Mouse (Mus musculus): ENCODE measurements around the gene Olfr243.
"Not testable (repeated sequence)": the region's sequence is repeated elsewhere in the genome, so short reads cannot be mapped to it uniquely, and the experiment has no call there.

Gene Olfr243

GRCm38 (mm10) chr7:103714371-103714770 lies at the start of gene Olfr243:
Gene Olfr243, plus strand, starts transcription at chr7:103714671.
- no peak for DNase-seq

DNA sequence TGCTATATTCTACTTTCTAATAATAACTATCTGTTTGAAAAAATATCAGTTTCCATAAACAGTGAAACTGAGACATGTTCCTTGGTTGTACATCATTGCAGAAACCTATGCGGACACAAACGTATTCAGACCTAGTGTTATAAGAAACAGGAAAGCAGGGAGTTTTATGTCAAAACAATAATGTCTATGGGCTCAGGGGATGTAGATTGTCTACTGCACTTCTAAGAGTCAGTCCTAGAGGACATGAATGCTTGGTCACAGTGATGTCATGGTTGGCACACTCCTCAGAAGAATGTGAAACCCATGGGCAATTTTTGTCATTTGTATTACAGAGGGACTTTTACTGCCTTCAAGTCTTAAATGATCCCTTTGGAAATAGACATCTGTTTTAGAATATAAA lies 43.4 kb upstream of the Olfr243 start, which contains the start of gene Olfr624:
Gene Olfr624, minus strand, starts transcription at position 101 of the 400 bp plus-strand sequence.
- no peak for DNase-seq

DNA sequence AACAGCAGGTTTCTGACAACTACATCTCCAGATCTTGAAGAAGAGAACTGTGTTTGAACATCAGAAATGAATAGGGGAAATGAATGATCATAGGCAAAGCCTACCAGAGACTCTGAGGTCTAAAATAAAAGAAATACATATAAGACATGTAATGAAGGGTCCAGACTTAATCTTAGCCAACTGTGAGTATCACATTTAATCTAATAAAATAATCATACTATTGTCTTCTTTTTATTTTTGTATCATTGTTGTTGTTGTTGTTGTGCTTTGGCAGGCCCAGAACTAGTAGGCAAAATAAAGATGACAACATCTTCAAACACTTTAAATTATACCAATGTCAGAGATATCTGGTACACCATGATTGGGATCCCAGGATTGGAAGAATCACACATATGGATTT lies 32.1 kb upstream of the Olfr243 start, which contains the start of gene Olfr625-ps1:
Gene Olfr625-ps1, plus strand, starts transcription at position 301 of the 400 bp plus-strand sequence.
- DNase-seq: no peak

GRCm38 (mm10) chr7:103699469-103699868 lies 15.0 kb upstream of the Olfr243 start:
- no peak for DNase-seq

DNA sequence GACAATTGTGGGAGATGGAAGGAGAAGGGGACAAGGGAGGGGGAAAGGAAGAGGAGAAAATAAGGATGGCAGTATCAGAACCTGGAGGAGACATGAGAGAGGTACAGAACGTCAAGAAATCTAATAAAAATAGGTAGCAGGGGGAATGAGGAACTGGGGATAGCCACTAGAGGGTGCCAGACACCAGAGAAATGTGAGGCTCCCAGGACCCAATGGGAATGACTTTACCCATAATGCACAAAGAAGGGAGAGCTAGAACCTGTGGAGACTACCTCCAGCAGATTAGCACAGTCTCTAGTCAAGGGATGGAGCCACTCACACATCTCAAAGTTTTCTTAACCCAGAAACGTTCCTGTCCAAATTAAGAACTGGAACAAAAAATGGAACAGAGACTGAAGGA lies 2.4 kb upstream of the Olfr243 start:
- DNase-seq: no peak

DNA sequence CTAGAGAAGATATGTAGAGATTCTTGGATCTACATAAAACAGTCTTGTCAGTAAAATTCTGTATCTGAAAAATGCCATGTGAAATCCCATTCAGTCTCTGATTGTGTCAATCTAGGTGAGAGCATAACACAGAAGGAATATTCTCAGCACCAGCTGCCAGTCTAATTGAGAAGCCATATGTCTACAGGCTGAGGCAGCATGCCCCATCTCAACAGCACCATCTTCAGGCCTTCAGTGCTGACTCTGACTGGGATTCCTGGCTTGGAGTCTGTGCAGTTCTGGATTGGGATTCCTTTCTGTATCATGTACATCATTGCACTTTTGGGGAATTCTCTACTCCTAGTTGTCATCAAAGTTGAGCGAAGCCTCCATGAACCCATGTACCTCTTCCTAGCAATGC lies 1.9 kb downstream of the Olfr243 start:
- DNase-seq: not testable (repeated sequence)

DNA sequence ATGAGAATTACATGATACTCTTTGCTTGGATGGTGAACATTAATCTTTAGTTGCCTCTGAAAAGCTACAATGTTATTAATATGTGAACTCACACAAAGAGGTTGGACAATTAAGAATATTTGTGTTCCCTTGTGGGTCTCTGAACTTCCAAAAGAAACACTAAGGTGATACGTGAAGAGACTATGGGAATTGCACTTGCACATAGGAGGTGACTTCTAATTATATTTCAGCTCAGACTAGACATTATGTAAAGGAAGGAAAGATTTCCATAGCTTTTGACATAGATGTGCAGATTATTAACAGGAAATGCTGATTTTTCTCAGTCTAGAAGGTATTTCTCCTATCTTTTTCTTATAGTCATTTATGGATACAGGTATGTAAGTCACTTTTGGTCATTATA lies 15.6 kb downstream of the Olfr243 start, which contains the start of gene Olfr628:
Gene Olfr628, plus strand, starts transcription at position 301 of the 400 bp plus-strand sequence.
- DNase-seq: no peak

- DNase-seq: no peak
Measured at GRCm38 (mm10) chr7:103744843-103745242, 30.4 kb downstream of the Olfr243 start, which contains the start of gene Olfr629. Gene Olfr629, minus strand, starts transcription at chr7:103744943.

GRCm38 (mm10) chr7:103757233-103757632 lies 42.8 kb downstream of the Olfr243 start, which contains the start of gene Olfr630:
Gene Olfr630, minus strand, starts transcription at chr7:103757333.
- no peak for DNase-seq

DNA sequence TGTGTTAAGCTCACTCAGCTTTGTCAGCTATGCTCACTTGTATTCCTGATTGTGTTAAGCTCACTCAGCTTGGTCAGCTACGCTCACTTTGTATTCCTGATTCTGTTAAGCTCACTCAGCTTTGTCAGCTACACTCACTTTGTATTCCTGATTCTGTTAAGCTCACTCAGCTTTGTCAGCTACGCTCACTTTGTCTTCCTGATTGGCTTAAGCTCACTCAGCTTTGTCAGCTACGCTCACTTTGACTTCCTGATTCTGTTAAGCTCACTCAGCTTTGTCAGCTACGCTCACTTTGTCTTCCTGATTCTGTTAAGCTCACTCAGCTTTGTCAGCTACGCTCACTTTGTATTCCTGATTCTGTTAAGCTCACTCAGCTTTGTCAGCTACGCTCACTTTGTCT lies 47.7 kb downstream of the Olfr243 start:
- not testable (repeated sequence) for DNase-seq

DNA sequence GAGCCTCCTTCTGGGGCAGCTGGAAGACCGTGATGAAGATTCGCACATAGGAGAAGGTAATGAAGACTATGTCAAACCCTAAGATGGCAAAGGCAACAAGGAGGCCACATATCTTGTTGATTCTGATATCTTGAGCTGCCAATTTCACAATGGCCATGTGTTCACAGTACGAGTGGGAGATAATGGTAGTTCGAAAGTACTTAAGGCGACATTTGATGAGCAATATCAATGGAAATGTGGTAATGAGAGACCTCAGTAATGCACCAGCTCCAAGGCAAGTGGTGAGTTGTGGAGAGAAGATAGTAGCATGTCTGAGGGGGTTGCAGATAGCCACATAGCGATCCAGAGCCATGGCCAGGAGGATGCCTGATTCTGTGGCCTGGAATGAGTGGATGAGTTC lies 53.2 kb downstream of the Olfr243 start:
- DNase-seq: not testable (repeated sequence)
